In the genomic region with DNA sequence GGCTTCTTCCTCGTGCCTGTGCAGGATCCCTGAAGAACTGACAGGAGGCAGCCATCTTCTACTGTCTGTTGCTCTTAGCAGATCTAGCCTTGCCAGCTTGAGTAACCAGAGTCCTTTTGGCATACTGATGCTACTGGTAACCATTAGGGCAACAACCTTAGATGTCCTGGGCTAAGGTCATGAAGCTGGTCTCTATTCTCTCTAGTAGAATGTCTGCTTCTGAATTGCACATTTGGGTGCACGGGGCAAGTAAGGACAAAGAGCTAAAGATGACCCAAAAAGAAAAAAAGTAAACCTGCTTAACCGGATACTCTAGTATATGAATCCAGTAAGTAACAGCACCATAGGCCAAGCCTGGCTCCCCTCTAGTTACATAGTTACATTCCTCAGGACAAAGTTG, we compare ENCODE assay signal across 18 mouse cellular contexts. TPM values are rescaled to one million over a fixed set of nuclear protein-coding genes. Genes with fewer than 3 reads are reported as not detected.
A peak's percentile ranks its signal among the peaks of the same experiment; 100 is the strongest.
DNase-seq lines count a peak whose midpoint lies in the region; ATAC-seq and TF ChIP-seq lines count a peak whose summit lies in the region.
"Had no signal": no experiment of that assay in that cellular context is flagged by ENCODE, and none has a peak within 500 bp of the region (broad histone marks: within the 10 kb centered on the region; RNA-seq: fewer than 3 reads in every experiment).

No protein-coding gene starts in this region.

- no peak overlapping the region for H3K4me2 ChIP-seq in midbrain, embryonic 13.5 days (replicated peaks)
- no peak overlapping the region for H3K4me2 ChIP-seq in midbrain, postnatal 0 days (ENCODE audit: low read depth, low read length, poor library complexity, severe bottlenecking)
- H3K4me2 ChIP-seq: hindbrain, embryonic 13.5 days had no signal

- WGBS in kidney, adult 2 months: 42% methylated on average over 3 of the region's 3 CpGs
- 94% methylated on average over 3 of the region's 3 CpGs for WGBS in midbrain, embryonic 13.5 days
- WGBS in midbrain, postnatal 0 days: 97% methylated on average over 3 of the region's 3 CpGs

- no peak for TF ChIP-seq POLR2A in kidney, adult 2 months (IDR thresholded peaks at IDR 0.05; ENCODE audit: low read depth, low read length)

- DNase-seq in gastrocnemius, adult 18-20 months (ENCODE audit: low spot score): peak; percentile 34
- DNase-seq in gastrocnemius, postnatal 25 days: no peak
- DNase-seq in kidney, adult 2 months: peak; percentile 63
- DNase-seq in kidney, postnatal 25 days: no peak
- no peak for DNase-seq in midbrain, postnatal 0 days (ENCODE audit: low spot score)
- no peak for DNase-seq in lung, adult 18-20 months
- no peak for DNase-seq in cerebellum, adult 9-10 months
- DNase-seq: adrenal gland, adult 2 months; adrenal gland, postnatal 25 days; gastrocnemius, postnatal 10 days; heart, adult 18-20 months had no signal

- H3K4me1 ChIP-seq in kidney, adult 2 months (ENCODE audit: control insufficient read depth, insufficient read depth, low read length): peaks cover 8% of the 10 kb centered on the region; the same call in 1 of the 2 replicates
- H3K4me1 ChIP-seq in midbrain, embryonic 13.5 days (replicated peaks): peaks cover 3% of the 10 kb centered on the region; the same call in 1 of the 2 replicates
- no peaks in the 10 kb centered on the region for H3K4me1 ChIP-seq in midbrain, postnatal 0 days (ENCODE audit: insufficient read depth, low read length)
- H3K4me1 ChIP-seq: forebrain, embryonic 10.5 days; heart, embryonic 10.5 days had no signal

- no peak overlapping the region for H3K9ac ChIP-seq in midbrain, embryonic 13.5 days (replicated peaks)
- no peak overlapping the region for H3K9ac ChIP-seq in midbrain, postnatal 0 days (replicated peaks; ENCODE audit: low read length, poor library complexity, severe bottlenecking)
- H3K9ac ChIP-seq: hindbrain, embryonic 13.5 days had no signal

- no peak; the same call in 1 of the 2 replicates for TF ChIP-seq CTCF in kidney, adult 2 months (conservative IDR thresholded peaks at IDR 0.05; ENCODE audit: insufficient read depth, insufficient read length, low read depth, low read length)
- TF ChIP-seq CTCF in midbrain, postnatal 0 days (IDR thresholded peaks at IDR 0.05): no peak

- no peaks in the 10 kb centered on the region for H3K27me3 ChIP-seq in kidney, adult 2 months (replicated peaks; ENCODE audit: control insufficient read depth, insufficient read depth, low read length)
- no peaks in the 10 kb centered on the region for H3K27me3 ChIP-seq in midbrain, embryonic 13.5 days
- H3K27me3 ChIP-seq in midbrain, postnatal 0 days (ENCODE audit: insufficient read depth, low read length): no peaks in the 10 kb centered on the region
- H3K27me3 ChIP-seq: hindbrain, embryonic 13.5 days; Patski had no signal

- no peak for ATAC-seq in midbrain, embryonic 13.5 days
- no peak for ATAC-seq in midbrain, postnatal 0 days (ENCODE audit: low FRiP score)
- ATAC-seq: forebrain, embryonic 14.5 days; hindbrain, postnatal 0 days; Patski had no signal

- H3K4me3 ChIP-seq in kidney, adult 2 months (ENCODE audit: insufficient read depth, low read depth, low read length): no peak overlapping the region
- no peak overlapping the region for H3K4me3 ChIP-seq in midbrain, embryonic 13.5 days (replicated peaks)
- H3K4me3 ChIP-seq in midbrain, postnatal 0 days (ENCODE audit: low read depth, low read length): no peak overlapping the region
- H3K4me3 ChIP-seq: forebrain, embryonic 10.5 days; heart, embryonic 10.5 days; hindbrain, embryonic 13.5 days had no signal

- peaks cover 37% of the 10 kb centered on the region for H3K36me3 ChIP-seq in kidney, adult 2 months (ENCODE audit: control insufficient read depth, insufficient read depth, low read length)
- peaks cover 88% of the 10 kb centered on the region for H3K36me3 ChIP-seq in midbrain, embryonic 13.5 days
- peaks cover 52% of the 10 kb centered on the region for H3K36me3 ChIP-seq in midbrain, postnatal 0 days (ENCODE audit: insufficient read depth, low read length)

- H3K27ac ChIP-seq in kidney, adult 2 months (ENCODE audit: insufficient read depth, low read depth, low read length): peak overlapping the region; percentile 55; the same call in 1 of the 2 replicates
- H3K27ac ChIP-seq in midbrain, embryonic 13.5 days: peak overlapping the region; percentile 19; the same call in 1 of the 2 replicates
- H3K27ac ChIP-seq in midbrain, postnatal 0 days (ENCODE audit: low read depth, low read length): no peak overlapping the region
- H3K27ac ChIP-seq: forebrain, embryonic 10.5 days; heart, embryonic 10.5 days; hindbrain, embryonic 13.5 days; hindbrain, postnatal 0 days had no signal

- H3K9me3 ChIP-seq in midbrain, embryonic 13.5 days: no peaks in the 10 kb centered on the region
- no peaks in the 10 kb centered on the region for H3K9me3 ChIP-seq in midbrain, postnatal 0 days (ENCODE audit: low read length)
- H3K9me3 ChIP-seq: forebrain, embryonic 10.5 days; heart, embryonic 10.5 days; hindbrain, embryonic 13.5 days had no signal

RNA-seq across cellular contexts. Expression of gene Grk2, which starts 20.1 kb away (rescaled TPM):
- 10 to 100 TPM; 50.7 to 60.8 TPM for total RNA-seq in gastrocnemius, adult 18-20 months (2021)
- total RNA-seq in gastrocnemius, postnatal 25 days (2021): 10 to 100 TPM; 39.2 to 47.9 TPM
- polyA plus RNA-seq in kidney, adult 2 months (2012; rRNA removed): 56.7 and 60.3 TPM in 2 replicates
- polyA plus RNA-seq in midbrain, embryonic 13.5 days (2015; fragmentation: Nextera tagmentation; extraction: Ambion mirVana): 18.0 and 20.9 TPM in 2 replicates
- total RNA-seq in midbrain, postnatal 0 days (2014; rRNA removed): 152 and 257 TPM in 2 replicates
- 27.0 and 29.6 TPM in 2 replicates for polyA plus RNA-seq in midbrain, postnatal 0 days (2015; fragmentation: Nextera tagmentation; extraction: Ambion mirVana)

RNA-seq across cellular contexts. Expression of gene Ankrd13d, which starts 43.2 kb away (rescaled TPM):
- under 1 TPM; 0.16 to 0.81 TPM for total RNA-seq in gastrocnemius, adult 18-20 months (2021)
- total RNA-seq in gastrocnemius, postnatal 25 days (2021): under 1 TPM; 0.33 to 0.64 TPM
- polyA plus RNA-seq in kidney, adult 2 months (2012; rRNA removed): 4.2 and 5.1 TPM in 2 replicates
- polyA plus RNA-seq in midbrain, embryonic 13.5 days (2015; fragmentation: Nextera tagmentation; extraction: Ambion mirVana): 23.4 and 27.8 TPM in 2 replicates
- 92.2 and 106 TPM in 2 replicates for total RNA-seq in midbrain, postnatal 0 days (2014; rRNA removed)
- 79.1 and 84.8 TPM in 2 replicates for polyA plus RNA-seq in midbrain, postnatal 0 days (2015; fragmentation: Nextera tagmentation; extraction: Ambion mirVana)

RNA-seq across cellular contexts. Expression of gene Ssh3, which starts 57.1 kb away (rescaled TPM):
- 1 to 10 TPM; 2.8 to 3.4 TPM for total RNA-seq in gastrocnemius, adult 18-20 months (2021)
- 1 to 10 TPM; 3.4 to 3.9 TPM for total RNA-seq in gastrocnemius, postnatal 25 days (2021)
- 39.0 and 61.4 TPM in 2 replicates for polyA plus RNA-seq in kidney, adult 2 months (2012; rRNA removed)
- 6.0 and 8.7 TPM in 2 replicates for polyA plus RNA-seq in midbrain, embryonic 13.5 days (2015; fragmentation: Nextera tagmentation; extraction: Ambion mirVana)
- total RNA-seq in midbrain, postnatal 0 days (2014; rRNA removed): 40.6 and 67.7 TPM in 2 replicates
- polyA plus RNA-seq in midbrain, postnatal 0 days (2015; fragmentation: Nextera tagmentation; extraction: Ambion mirVana): 18.6 and 20.7 TPM in 2 replicates

Comparison
In these comparisons a context has a peak if more than half of its experiments do, and no peak if none do; other contexts are left out.
1. DNase-seq: peak in gastrocnemius, adult 18-20 months (single experiment) and kidney, adult 2 months (single experiment); none in gastrocnemius, postnatal 25 days (single experiment), kidney, postnatal 25 days (0 of 2), midbrain, postnatal 0 days (single experiment), lung, adult 18-20 months (0 of 2) and cerebellum, adult 9-10 months (single experiment).
2. RNA of gene Ankrd13d, which starts 43.2 kb away (total RNA-seq): 92.2 to 106 TPM in midbrain, postnatal 0 days; 0.16 to 0.81 TPM in gastrocnemius, adult 18-20 months and 0.33 to 0.64 TPM in gastrocnemius, postnatal 25 days; every median in the first group is over 10 times any median in the second.